Mouse (Mus musculus) liver, embryonic 13.5 days (tissue): ENCODE data around the gene Hipk1. TPM values are rescaled to one million over a fixed set of nuclear protein-coding genes. Genes with fewer than 3 reads are reported as not detected.

ENCODE experiments used
- ATAC-seq: fragments of 200-750 bp; cut with Nextera tagmentation; 2 replicates; pipeline ENCODE4 v1.8.0; 2017; ENCODE audit warnings: low read depth, mild to moderate bottlenecking, moderate number of reproducible peaks, moderate library complexity
- DNase-seq: peaks from one replicate; pipeline ENCODE4 v3.0.0; 2022
- H3K27ac ChIP-seq: fragments of 300-500 bp; sonication (generic); 2 replicates; pipeline ENCODE4 v1.5.1; 2015; ENCODE audit warnings: moderate library complexity, mild to moderate bottlenecking, inconsistent platforms
- H3K27me3 ChIP-seq: fragments of 300-500 bp; sonication (generic); 2 replicates; pipeline ENCODE4 v1.6.1; 2015; ENCODE audit warnings: mild to moderate bottlenecking, inconsistent platforms
- H3K36me3 ChIP-seq: fragments of 300-500 bp; sonication (generic); 2 replicates; pipeline ENCODE4 v1.6.1; 2015; ENCODE audit warnings: mild to moderate bottlenecking, inconsistent platforms
- H3K4me1 ChIP-seq: fragments of 300-500 bp; sonication (generic); replicated peaks from 2 replicates; pipeline ENCODE4 v1.6.1; 2015; ENCODE audit warnings: inconsistent platforms
- H3K4me2 ChIP-seq: fragments of 300-500 bp; sonication (generic); 2 replicates; pipeline ENCODE4 v1.6.1; 2015; ENCODE audit warnings: inconsistent platforms, mild to moderate bottlenecking, moderate library complexity
- H3K4me3 ChIP-seq: fragments of 300-500 bp; sonication (generic); replicated peaks from 2 replicates; pipeline ENCODE4 v1.5.1; 2015; ENCODE audit warnings: mild to moderate bottlenecking, inconsistent platforms
- H3K9ac ChIP-seq: fragments of 300-500 bp; sonication (generic); 2 replicates; pipeline ENCODE4 v1.6.1; 2015; ENCODE audit warnings: mild to moderate bottlenecking, inconsistent platforms
- H3K9me3 ChIP-seq: fragments of 300-500 bp; sonication (generic); replicated peaks from 2 replicates; pipeline ENCODE4 v1.6.1; 2016; ENCODE audit warnings: inconsistent platforms
- WGBS: fragments of 180-500 bp; shearing (Covaris S2); methylation state at CpG from one replicate; pipeline ENCODE4 v1.1.7; 2015; ENCODE audit not compliant: insufficient replicate concordance; 5-methylcytosine and 5-hydroxymethylcytosine counted together
- polyA plus RNA-seq: library from polyadenylated mRNA; unstranded; fragments of >200 nt; fragmentation: Nextera tagmentation; extraction: Ambion mirVana; gene quantifications from 2 replicates; pipeline ENCODE4 v1.2.1, GENCODE M21; 2015

Gene Hipk1
- polyA plus RNA-seq, 1 experiment from 2014 or later = 12.8 TPM

DNA sequence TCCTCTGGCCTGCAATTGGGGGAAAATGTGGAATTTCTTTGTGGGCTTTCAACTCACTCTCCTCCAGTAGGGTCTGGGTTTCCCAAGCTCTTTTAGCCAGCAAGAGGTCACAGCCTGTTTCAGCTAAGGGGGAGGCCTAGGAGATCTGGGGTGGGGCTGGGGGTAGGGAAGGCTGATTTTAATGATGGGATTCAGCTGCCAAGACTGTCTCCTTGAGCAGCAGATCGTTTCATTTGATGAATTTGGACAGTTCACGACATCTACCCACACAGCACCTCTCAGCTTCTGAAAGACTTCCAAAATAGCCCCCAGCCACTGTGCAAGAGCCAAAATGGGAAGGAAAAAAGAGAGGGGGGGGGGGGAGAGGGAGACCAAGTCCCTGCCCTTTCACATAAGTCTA is 58.2 kb downstream of the Hipk1 start:
- H3K9ac ChIP-seq = no peak overlapping the region
- H3K27ac ChIP-seq = no peak overlapping the region
- WGBS = 56% methylated on average over 2 of the region's 2 CpGs
- peaks cover 14% of the 10 kb centered on the region for H3K36me3 ChIP-seq
- H3K27me3 ChIP-seq = no peaks in the 10 kb centered on the region
- H3K4me2 ChIP-seq = no peak overlapping the region
- no peak for ATAC-seq
- H3K4me3 ChIP-seq = no peak overlapping the region
- no peaks in the 10 kb centered on the region for H3K9me3 ChIP-seq
- no peak for DNase-seq
- H3K4me1 ChIP-seq = peaks cover 27% of the 10 kb centered on the region

DNA sequence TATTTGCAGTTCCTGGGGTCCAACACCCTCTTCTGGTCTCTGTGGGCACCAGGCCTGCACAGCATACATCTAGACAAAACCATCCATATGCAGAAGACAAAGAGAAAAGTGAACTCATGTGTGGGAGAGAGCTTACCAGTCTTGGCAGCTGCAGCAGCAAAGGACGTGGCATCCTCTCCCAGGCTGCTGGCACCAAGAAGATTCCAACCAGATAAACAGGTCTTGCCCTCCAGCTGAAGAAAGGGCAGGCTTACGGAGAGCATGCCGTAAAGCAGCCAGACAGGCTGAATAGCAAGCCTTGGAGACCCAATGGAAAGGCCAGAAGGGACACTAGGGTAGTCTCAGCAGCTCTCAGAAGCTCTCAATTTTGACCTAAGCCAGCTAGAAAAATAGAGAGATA is 59.2 kb downstream of the Hipk1 start:
- Histone ChIP-seq H3K27ac (no peak overlapping the region), H3K9me3 (no peaks in the 10 kb centered on the region), H3K4me2 (no peak overlapping the region), H3K4me3 (no peak overlapping the region), H3K9ac (no peak overlapping the region), H3K27me3 (no peaks in the 10 kb centered on the region), H3K4me1 (peaks cover 17% of the 10 kb centered on the region), H3K36me3 (peaks cover 14% of the 10 kb centered on the region)
- WGBS = 68% methylated on average over 3 of the region's 3 CpGs
- DNase-seq = no peak
- ATAC-seq = no peak

DNA sequence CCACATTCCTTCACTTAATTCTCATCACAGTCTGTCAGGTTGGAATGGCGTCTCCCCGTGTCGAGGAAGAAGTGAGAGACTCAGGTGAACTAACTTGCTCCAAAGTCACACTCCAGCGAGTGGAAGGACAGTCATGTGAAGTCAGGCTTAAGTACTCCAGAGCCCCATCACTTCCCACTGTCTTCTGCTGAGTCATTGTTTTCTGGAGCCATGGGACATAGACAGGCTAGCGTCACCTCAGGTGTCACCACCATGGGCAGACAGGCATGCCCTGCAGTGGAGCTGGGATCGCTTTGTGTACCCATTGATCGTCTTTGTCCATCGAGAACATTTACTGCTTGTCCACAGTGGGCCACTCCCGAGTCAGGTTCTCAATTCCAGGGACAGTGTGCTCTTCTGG is 61.5 kb downstream of the Hipk1 start:
- 0 out of 2 replicates have a peak, but pooled peaks have one; percentile 49 for ATAC-seq
- 71% methylated on average over 9 of the region's 9 CpGs for WGBS

DNA sequence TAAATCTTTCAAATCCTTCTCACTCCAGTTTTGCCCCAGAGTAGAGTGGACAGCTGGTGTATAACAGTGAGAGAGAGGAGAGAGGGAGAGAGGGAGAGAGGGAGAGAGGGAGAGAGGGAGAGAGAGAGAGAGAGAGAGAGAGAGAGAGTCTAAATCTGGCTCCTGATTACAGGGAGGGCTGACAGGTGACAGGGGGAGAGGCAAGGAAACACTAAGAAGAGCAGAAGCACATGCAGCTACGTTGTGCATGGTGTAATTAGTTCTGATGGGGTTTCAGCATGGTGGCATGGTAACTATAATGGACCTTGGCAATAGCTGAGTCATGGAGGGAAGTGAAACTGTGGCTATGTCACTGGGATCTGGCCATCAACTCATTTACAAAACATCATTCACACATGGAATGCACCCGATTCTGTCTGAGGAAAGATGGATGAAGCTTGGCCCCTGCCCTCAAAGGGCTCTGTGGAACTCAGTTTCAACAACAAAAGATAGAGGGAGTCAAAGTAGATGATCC is 63.5 kb downstream of the Hipk1 start:
- no peak for DNase-seq
- WGBS = 34% methylated on average over 2 of the region's 2 CpGs
- no peak for ATAC-seq
- Histone ChIP-seq H3K4me3 (no peak overlapping the region), H3K27me3 (no peaks in the 10 kb centered on the region), H3K4me2 (no peak overlapping the region), H3K4me1 (peaks cover 10% of the 10 kb centered on the region; the same call in 1 of the 2 replicates), H3K36me3 (no peaks in the 10 kb centered on the region), H3K9me3 (no peaks in the 10 kb centered on the region), H3K9ac (no peak overlapping the region), H3K27ac (no peak overlapping the region)

More for the DNA sequence above, 61.5 kb downstream of the Hipk1 start:
- Histone ChIP-seq H3K4me2 (no peak overlapping the region), H3K27me3 (no peaks in the 10 kb centered on the region), H3K36me3 (no peaks in the 10 kb centered on the region), H3K9ac (no peak overlapping the region), H3K27ac (no peak overlapping the region), H3K4me3 (no peak overlapping the region), H3K4me1 (peaks cover 10% of the 10 kb centered on the region), H3K9me3 (no peaks in the 10 kb centered on the region)
- DNase-seq = no peak

DNA sequence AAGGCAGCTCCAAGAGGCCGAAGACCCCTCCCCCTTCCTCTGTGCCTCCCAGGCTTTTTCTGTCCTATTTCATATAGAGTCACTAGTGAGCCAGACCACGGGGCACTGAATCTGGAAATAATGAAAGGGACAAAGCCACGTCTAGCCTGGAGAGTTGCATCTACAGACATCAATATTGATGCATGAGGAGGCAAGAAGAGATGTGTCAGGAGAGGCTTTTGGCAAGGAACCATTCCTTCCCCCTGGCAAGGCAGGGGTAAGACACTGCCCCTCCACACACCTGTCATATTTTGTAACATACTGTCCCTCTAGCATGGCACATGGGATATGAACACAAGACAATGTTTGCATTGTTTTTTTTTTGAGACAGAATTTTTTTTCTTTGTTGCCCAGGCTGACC is 64.7 kb downstream of the Hipk1 start:
- Histone ChIP-seq H3K9me3 (no peaks in the 10 kb centered on the region), H3K27ac (no peak overlapping the region), H3K4me1 (peaks cover 10% of the 10 kb centered on the region; the same call in 1 of the 2 replicates), H3K9ac (no peak overlapping the region), H3K27me3 (no peaks in the 10 kb centered on the region), H3K36me3 (no peaks in the 10 kb centered on the region), H3K4me2 (no peak overlapping the region), H3K4me3 (no peak overlapping the region)
- 48% methylated on average over 3 of the region's 3 CpGs for WGBS
- no peak for ATAC-seq
- DNase-seq = no peak

DNA sequence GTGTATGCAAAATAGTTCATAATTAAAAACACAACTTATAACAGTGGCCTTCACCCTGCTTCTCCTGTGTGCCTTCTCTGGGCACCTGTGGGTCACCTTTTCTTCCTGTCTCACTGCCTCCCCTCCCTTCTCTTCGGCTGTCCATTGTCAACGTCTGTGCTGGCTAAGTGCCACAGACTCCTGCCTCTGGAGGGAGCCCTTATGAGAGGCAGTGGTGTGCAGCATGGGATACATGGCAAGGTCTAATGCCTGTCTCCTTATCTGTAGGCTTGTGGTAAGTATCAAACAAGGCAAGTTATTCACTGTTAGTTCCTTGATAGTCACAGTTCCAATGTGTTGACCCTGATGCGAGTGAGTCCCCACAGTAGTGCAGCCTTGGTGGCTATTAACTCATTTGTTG is 67.2 kb downstream of the Hipk1 start:
- no peaks in the 10 kb centered on the region for H3K36me3 ChIP-seq
- H3K4me2 ChIP-seq = no peak overlapping the region
- DNase-seq = no peak
- WGBS = 16% methylated on average over 3 of the region's 3 CpGs
- no peak overlapping the region for H3K4me3 ChIP-seq
- H3K9me3 ChIP-seq = no peaks in the 10 kb centered on the region
- peaks cover 10% of the 10 kb centered on the region; the same call in 1 of the 2 replicates for H3K4me1 ChIP-seq
- H3K27me3 ChIP-seq = no peaks in the 10 kb centered on the region
- no peak overlapping the region for H3K9ac ChIP-seq
- no peak overlapping the region for H3K27ac ChIP-seq
- ATAC-seq = peak; percentile 86

DNA sequence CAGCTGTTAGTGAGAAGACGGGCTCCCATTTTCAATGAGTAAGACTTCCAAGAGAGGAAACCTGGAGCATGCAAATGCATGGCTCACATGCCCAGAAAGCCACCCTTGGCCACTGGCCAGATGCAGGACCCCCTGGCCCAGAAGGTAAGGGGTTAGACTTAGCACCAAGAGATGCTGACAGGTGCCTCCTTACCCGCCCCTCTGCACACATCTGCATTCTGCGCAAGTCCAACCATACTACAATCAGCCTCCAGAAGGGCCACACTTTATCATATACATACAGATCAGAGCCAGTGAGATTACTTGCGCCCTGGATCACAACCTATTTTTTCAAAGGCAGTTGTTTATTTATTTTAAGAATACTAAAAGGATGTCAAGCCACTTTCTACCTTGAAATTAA is 72.6 kb downstream of the Hipk1 start:
- no peaks in the 10 kb centered on the region for H3K27me3 ChIP-seq
- no peak overlapping the region for H3K4me2 ChIP-seq
- ATAC-seq = no peak
- H3K9me3 ChIP-seq = no peaks in the 10 kb centered on the region
- H3K4me3 ChIP-seq = no peak overlapping the region
- no peaks in the 10 kb centered on the region for H3K36me3 ChIP-seq
- no peak overlapping the region for H3K9ac ChIP-seq
- WGBS = 65% methylated on average over 4 of the region's 4 CpGs
- H3K4me1 ChIP-seq = no peaks in the 10 kb centered on the region; the same call in 1 of the 2 replicates
- no peak overlapping the region for H3K27ac ChIP-seq
- DNase-seq = no peak

DNA sequence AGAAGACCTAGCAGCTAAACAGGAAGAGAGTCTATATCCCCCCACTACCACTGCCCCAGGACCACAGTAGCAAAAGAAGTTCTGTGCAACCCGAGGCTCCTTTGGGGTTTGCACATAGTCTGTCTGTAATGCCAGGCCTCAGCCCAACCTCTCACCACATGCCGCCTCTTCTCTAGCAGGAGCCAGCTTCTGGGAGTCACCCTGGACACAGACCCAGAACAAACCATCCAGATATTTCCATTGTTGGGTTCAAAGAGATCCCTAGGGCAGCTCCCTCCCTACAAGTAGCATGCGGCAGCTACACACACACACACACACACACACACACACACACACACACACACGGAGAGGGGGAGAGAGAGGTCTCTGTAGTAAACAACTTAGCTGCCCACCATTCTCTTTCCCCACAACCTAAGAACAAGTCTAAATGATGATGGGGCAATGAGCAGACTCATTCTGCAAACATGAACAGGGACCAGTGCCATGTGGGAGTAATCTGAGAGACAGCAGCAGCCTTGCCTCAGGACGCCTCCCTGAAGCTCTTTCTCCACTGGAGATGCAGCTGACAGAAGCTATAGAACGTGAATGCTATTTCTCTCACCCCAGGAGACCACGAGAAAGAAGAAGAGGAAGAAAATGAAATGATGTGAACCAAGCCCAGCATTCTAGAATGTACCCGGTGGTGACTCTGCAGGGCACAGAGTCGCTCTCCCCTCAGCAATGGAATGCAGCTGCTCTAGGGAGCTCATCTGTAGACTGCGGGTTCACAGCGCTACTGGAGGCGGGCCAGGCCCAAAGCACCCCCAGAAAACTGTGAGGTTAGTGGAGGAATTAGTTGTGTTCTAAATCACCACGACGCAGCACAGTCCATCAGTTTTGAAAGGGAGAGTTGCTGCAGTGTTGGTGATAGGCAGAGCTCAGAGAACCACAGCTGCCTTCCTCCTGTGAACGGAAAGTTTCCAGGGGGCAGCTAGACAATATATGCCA is 74.3 kb downstream of the Hipk1 start:
- DNase-seq = no peak
- Histone ChIP-seq H3K9me3 (no peaks in the 10 kb centered on the region), H3K9ac (no peak overlapping the region), H3K4me2 (no peak overlapping the region), H3K4me1 (no peaks in the 10 kb centered on the region), H3K4me3 (no peak overlapping the region), H3K27me3 (no peaks in the 10 kb centered on the region), H3K36me3 (no peaks in the 10 kb centered on the region), H3K27ac (no peak overlapping the region)
- ATAC-seq = no peak
- WGBS = 51% methylated on average over 15 of the region's 15 CpGs

DNA sequence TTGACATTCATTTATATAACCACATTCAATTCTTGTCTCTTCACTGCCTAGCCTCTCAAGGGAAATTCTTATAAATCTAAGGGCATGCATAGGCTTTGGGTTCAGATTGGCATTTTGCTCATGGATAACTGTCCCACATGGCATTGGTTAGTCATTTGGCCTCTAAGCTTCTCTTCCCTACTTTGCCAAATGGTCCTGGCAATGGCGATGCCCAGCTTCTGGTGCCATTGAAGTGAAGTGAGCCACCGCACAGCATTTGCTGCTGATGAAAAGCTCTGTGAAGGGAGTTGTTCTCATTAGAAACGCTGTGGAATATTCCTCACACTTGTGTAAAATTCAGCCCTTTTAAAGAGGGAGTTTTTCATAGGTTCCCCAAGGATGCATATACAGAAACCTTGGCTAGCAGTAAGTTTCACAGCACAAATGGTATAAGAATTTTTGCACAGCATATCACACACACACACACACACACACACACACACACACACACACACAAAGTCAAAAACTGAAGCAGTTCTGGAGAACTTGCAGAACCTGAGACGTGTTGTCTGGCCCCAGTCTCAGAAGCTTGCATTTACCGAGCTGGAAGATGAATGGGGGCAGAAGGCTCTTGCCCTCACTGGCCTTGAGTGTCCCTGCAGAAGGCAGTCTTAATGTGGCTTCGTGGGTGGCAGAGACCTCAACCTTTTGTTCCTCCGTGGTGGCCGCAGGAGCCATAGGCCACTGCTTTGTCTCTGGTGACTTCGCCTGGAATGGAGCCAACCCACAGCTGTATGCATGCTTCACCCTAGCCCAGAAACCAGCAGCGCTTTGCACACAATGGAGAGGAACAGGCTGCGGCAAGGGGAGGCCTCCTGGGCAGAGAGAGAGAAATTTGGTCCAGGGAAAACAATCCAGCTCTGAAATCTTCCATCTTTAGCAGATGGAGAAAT is 75.3 kb downstream of the Hipk1 start:
- no peak for ATAC-seq
- no peaks in the 10 kb centered on the region for H3K36me3 ChIP-seq
- DNase-seq = no peak
- no peak overlapping the region for H3K27ac ChIP-seq
- no peaks in the 10 kb centered on the region for H3K27me3 ChIP-seq
- no peaks in the 10 kb centered on the region for H3K4me1 ChIP-seq
- H3K9me3 ChIP-seq = no peaks in the 10 kb centered on the region
- no peak overlapping the region for H3K4me3 ChIP-seq
- H3K4me2 ChIP-seq = no peak overlapping the region
- H3K9ac ChIP-seq = no peak overlapping the region
- 51% methylated on average over 11 of the region's 11 CpGs for WGBS

DNA sequence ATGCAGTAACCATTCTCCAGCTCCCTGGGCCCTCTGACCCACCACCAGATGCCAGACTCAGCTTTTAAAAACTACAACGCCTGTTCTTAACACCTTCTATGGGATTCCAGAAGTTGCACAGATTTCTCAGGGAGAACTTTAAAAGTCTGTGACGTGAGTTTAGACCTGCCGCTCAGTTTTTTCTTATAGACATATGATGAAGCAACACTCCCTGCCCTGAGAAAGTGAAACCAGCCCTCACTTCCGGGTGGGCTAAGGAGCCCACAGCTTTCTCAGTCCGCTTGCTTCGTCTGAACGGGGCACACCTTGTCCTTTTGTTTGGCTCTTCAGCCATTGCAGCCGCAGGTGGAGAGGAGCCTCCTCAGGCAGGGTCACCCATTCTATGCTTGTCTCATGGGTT is 76.4 kb downstream of the Hipk1 start:
- Histone ChIP-seq H3K27me3 (no peaks in the 10 kb centered on the region), H3K9me3 (no peaks in the 10 kb centered on the region), H3K4me2 (no peak overlapping the region), H3K36me3 (no peaks in the 10 kb centered on the region), H3K27ac (no peak overlapping the region), H3K9ac (no peak overlapping the region), H3K4me3 (no peak overlapping the region), H3K4me1 (no peaks in the 10 kb centered on the region)
- no peak for ATAC-seq
- WGBS = 66% methylated on average over 8 of the region's 8 CpGs
- no peak for DNase-seq

DNA sequence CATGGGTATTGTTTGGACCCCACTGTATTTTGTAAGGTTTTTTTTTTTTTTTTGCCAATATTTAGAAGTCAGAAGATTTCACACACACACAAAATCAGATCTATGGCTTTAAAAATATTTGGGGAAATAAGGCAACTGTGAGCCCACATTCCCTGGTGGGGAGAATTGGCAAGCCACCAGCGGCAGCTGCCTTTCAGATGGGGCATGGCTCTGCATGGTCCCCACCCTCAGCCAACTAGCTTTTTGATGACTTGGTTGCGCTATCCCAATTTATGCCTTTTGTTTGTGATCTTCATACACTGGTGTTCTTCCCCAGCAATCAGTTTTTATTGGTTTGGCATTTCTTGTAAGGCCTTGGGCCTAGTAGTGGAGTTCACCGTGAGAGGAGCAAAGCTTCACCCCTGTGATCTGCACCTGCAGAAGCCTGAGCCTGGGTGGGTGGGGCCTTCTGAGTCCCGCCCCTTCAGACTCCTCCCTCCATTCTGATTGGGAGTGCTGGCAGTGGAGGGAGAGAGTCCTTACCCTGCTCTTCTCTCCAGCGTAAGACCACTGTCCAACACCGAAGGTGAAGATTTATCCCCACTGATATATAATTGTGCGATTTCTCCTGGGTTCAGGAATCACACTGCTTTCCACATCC is 77.0 kb downstream of the Hipk1 start:
- 61% methylated on average over 7 of the region's 7 CpGs for WGBS
- H3K9me3 ChIP-seq = no peaks in the 10 kb centered on the region
- no peaks in the 10 kb centered on the region for H3K27me3 ChIP-seq
- ATAC-seq (no peak), DNase-seq (no peak)
- no peak overlapping the region for H3K9ac ChIP-seq
- no peaks in the 10 kb centered on the region for H3K4me1 ChIP-seq
- no peak overlapping the region for H3K4me3 ChIP-seq
- H3K4me2 ChIP-seq = no peak overlapping the region
- H3K36me3 ChIP-seq = no peaks in the 10 kb centered on the region
- H3K27ac ChIP-seq = no peak overlapping the region
